Mouse (Mus musculus): Measurements from ENCODE around the gene Cyp27b1. TPM values are rescaled to one million over a fixed set of nuclear protein-coding genes. Genes with fewer than 3 reads are reported as not detected.

Cyp27b1 gene
- polyA plus RNA-seq (2012; rRNA removed): 0.19 and 0.29 TPM in 2 replicates

- Histone ChIP-seq H3K4me3 (replicated peaks; ENCODE audit: insufficient read depth, low read depth, low read length) (peak within 1 kb of the TSS; percentile 32), H3K27me3 (ENCODE audit: control insufficient read depth, insufficient read depth, low read length) (peaks cover 2% of the 10 kb centered on the region; the same call in 1 of the 2 replicates), H3K27ac (ENCODE audit: insufficient read depth, low read length) (no peak within 1 kb of the TSS), H3K4me1 (ENCODE audit: control insufficient read depth, insufficient read depth, low read length) (no peaks in the 10 kb centered on the region)
- 31% methylated on average over 5 of the region's 5 CpGs for WGBS
- no peak for TF ChIP-seq CTCF (IDR thresholded peaks at IDR 0.05; ENCODE audit: borderline replicate concordance, insufficient read depth, low read depth, low read length)
- no peak for TF ChIP-seq POLR2A (IDR thresholded peaks at IDR 0.05; ENCODE audit: borderline replicate concordance, insufficient read depth, low read length)
- no peak for DNase-seq
Measured at GRCm38 (mm10) chr10:127047954-127048353, at the start of gene Cyp27b1. Gene Cyp27b1, plus strand, starts transcription at chr10:127048250.

GRCm38 (mm10) chr10:127000529-127000928 is 47.5 kb upstream of the Cyp27b1 start, which contains the start of gene Avil:
Gene Avil, plus strand, starts transcription at chr10:127000709.
- Histone ChIP-seq H3K27ac (ENCODE audit: insufficient read depth, low read length) (no peak within 1 kb of the TSS), H3K27me3 (ENCODE audit: control insufficient read depth, insufficient read depth, low read length) (no peaks in the 10 kb centered on the region), H3K4me3 (replicated peaks; ENCODE audit: insufficient read depth, low read depth, low read length) (no peak within 1 kb of the TSS), H3K4me1 (ENCODE audit: control insufficient read depth, insufficient read depth, low read length) (peaks cover 5% of the 10 kb centered on the region; the same call in 1 of the 2 replicates)
- no peak for TF ChIP-seq POLR2A (IDR thresholded peaks at IDR 0.05; ENCODE audit: borderline replicate concordance, insufficient read depth, low read length)
- TF ChIP-seq CTCF (IDR thresholded peaks at IDR 0.05; ENCODE audit: borderline replicate concordance, insufficient read depth, low read depth, low read length): no peak
- WGBS: 77% methylated on average over 5 of the region's 5 CpGs
- no peak for DNase-seq

- Histone ChIP-seq H3K4me3 (replicated peaks; ENCODE audit: insufficient read depth, low read depth, low read length) (no peak overlapping the region), H3K27ac (ENCODE audit: insufficient read depth, low read length) (no peak overlapping the region), H3K4me1 (ENCODE audit: control insufficient read depth, insufficient read depth, low read length) (peaks cover 3% of the 10 kb centered on the region; the same call in 1 of the 2 replicates), H3K27me3 (ENCODE audit: control insufficient read depth, insufficient read depth, low read length) (no peaks in the 10 kb centered on the region)
- no peak for TF ChIP-seq POLR2A (IDR thresholded peaks at IDR 0.05; ENCODE audit: borderline replicate concordance, insufficient read depth, low read length)
- no peak for TF ChIP-seq CTCF (IDR thresholded peaks at IDR 0.05; ENCODE audit: borderline replicate concordance, insufficient read depth, low read depth, low read length)
- WGBS: 82% methylated on average over 9 of the region's 9 CpGs
- no peak for DNase-seq
Measured at GRCm38 (mm10) chr10:127001297-127001696, 46.8 kb upstream of the Cyp27b1 start.

- Histone ChIP-seq H3K27ac (ENCODE audit: insufficient read depth, low read length) (no peak overlapping the region), H3K4me3 (replicated peaks; ENCODE audit: insufficient read depth, low read depth, low read length) (no peak overlapping the region), H3K4me1 (ENCODE audit: control insufficient read depth, insufficient read depth, low read length) (peaks cover 3% of the 10 kb centered on the region; the same call in 1 of the 2 replicates), H3K27me3 (ENCODE audit: control insufficient read depth, insufficient read depth, low read length) (no peaks in the 10 kb centered on the region)
- WGBS: 72% methylated on average over 1 of the region's 1 CpGs
- TF ChIP-seq CTCF (IDR thresholded peaks at IDR 0.05; ENCODE audit: borderline replicate concordance, insufficient read depth, low read depth, low read length) (no peak), POLR2A (IDR thresholded peaks at IDR 0.05; ENCODE audit: borderline replicate concordance, insufficient read depth, low read length) (no peak)
- no peak for DNase-seq
Measured at GRCm38 (mm10) chr10:127002056-127002455, 46.0 kb upstream of the Cyp27b1 start.

GRCm38 (mm10) chr10:127002765-127003164 is 45.3 kb upstream of the Cyp27b1 start:
- DNase-seq: no peak
- TF ChIP-seq POLR2A (IDR thresholded peaks at IDR 0.05; ENCODE audit: borderline replicate concordance, insufficient read depth, low read length): no peak
- no peak for TF ChIP-seq CTCF (IDR thresholded peaks at IDR 0.05; ENCODE audit: borderline replicate concordance, insufficient read depth, low read depth, low read length)
- H3K4me1 ChIP-seq (ENCODE audit: control insufficient read depth, insufficient read depth, low read length): peaks cover 3% of the 10 kb centered on the region; the same call in 1 of the 2 replicates
- H3K4me3 ChIP-seq (replicated peaks; ENCODE audit: insufficient read depth, low read depth, low read length): no peak overlapping the region
- WGBS: 91% methylated on average over 5 of the region's 5 CpGs
- H3K27me3 ChIP-seq (ENCODE audit: control insufficient read depth, insufficient read depth, low read length): no peaks in the 10 kb centered on the region
- H3K27ac ChIP-seq (ENCODE audit: insufficient read depth, low read length): no peak overlapping the region

- WGBS: 86% methylated on average over 8 of the region's 8 CpGs
Measured at GRCm38 (mm10) chr10:127003334-127003733, 44.7 kb upstream of the Cyp27b1 start.

GRCm38 (mm10) chr10:127003806-127004205 is 44.2 kb upstream of the Cyp27b1 start:
- H3K27ac ChIP-seq (ENCODE audit: insufficient read depth, low read length): no peak overlapping the region
- no peaks in the 10 kb centered on the region for H3K27me3 ChIP-seq (ENCODE audit: control insufficient read depth, insufficient read depth, low read length)
- WGBS: 57% methylated on average over 7 of the region's 7 CpGs
- no peaks in the 10 kb centered on the region for H3K4me1 ChIP-seq (ENCODE audit: control insufficient read depth, insufficient read depth, low read length)
- DNase-seq: no peak
- TF ChIP-seq POLR2A (IDR thresholded peaks at IDR 0.05; ENCODE audit: borderline replicate concordance, insufficient read depth, low read length): no peak
- no peak overlapping the region for H3K4me3 ChIP-seq (replicated peaks; ENCODE audit: insufficient read depth, low read depth, low read length)

More at GRCm38 (mm10) chr10:127003334-127003733, 44.7 kb upstream of the Cyp27b1 start:
- no peak overlapping the region for H3K4me3 ChIP-seq (replicated peaks; ENCODE audit: insufficient read depth, low read depth, low read length)
- H3K27ac ChIP-seq (ENCODE audit: insufficient read depth, low read length): no peak overlapping the region
- DNase-seq: no peak
- H3K4me1 ChIP-seq (ENCODE audit: control insufficient read depth, insufficient read depth, low read length): no peaks in the 10 kb centered on the region
- TF ChIP-seq POLR2A (IDR thresholded peaks at IDR 0.05; ENCODE audit: borderline replicate concordance, insufficient read depth, low read length) (no peak), CTCF (IDR thresholded peaks at IDR 0.05; ENCODE audit: borderline replicate concordance, insufficient read depth, low read depth, low read length) (no peak)
- H3K27me3 ChIP-seq (ENCODE audit: control insufficient read depth, insufficient read depth, low read length): no peaks in the 10 kb centered on the region

- DNase-seq: no peak
- TF ChIP-seq POLR2A (IDR thresholded peaks at IDR 0.05; ENCODE audit: borderline replicate concordance, insufficient read depth, low read length): no peak
- no peak for TF ChIP-seq CTCF (IDR thresholded peaks at IDR 0.05; ENCODE audit: borderline replicate concordance, insufficient read depth, low read depth, low read length)
- Histone ChIP-seq H3K27me3 (ENCODE audit: control insufficient read depth, insufficient read depth, low read length) (no peaks in the 10 kb centered on the region), H3K4me3 (replicated peaks; ENCODE audit: insufficient read depth, low read depth, low read length) (no peak overlapping the region), H3K27ac (ENCODE audit: insufficient read depth, low read length) (no peak overlapping the region), H3K4me1 (ENCODE audit: control insufficient read depth, insufficient read depth, low read length) (no peaks in the 10 kb centered on the region)
- 60% methylated on average over 5 of the region's 5 CpGs for WGBS
Measured at GRCm38 (mm10) chr10:127016488-127016887, 31.6 kb upstream of the Cyp27b1 start.
